Mouse (Mus musculus): Measurements from ENCODE around the gene Gramd1b. TPM values are rescaled to one million over a fixed set of nuclear protein-coding genes. Genes with fewer than 3 reads are reported as not detected.
A peak's percentile ranks its signal among the peaks of the same experiment; 100 is the strongest.

The Gramd1b gene
- total RNA-seq, 2 experiments from 2014 or later: 154 to 171 TPM

- no peak for DNase-seq (ENCODE audit: low spot score in 2 of 2)
Observed at GRCm38 (mm10) chr9:40430969-40431368, 100.2 kb downstream of the Gramd1b start.

- DNase-seq (ENCODE audit: low spot score in 2 of 2): no peak
Observed at GRCm38 (mm10) chr9:40427663-40428062, 103.5 kb downstream of the Gramd1b start.

DNA sequence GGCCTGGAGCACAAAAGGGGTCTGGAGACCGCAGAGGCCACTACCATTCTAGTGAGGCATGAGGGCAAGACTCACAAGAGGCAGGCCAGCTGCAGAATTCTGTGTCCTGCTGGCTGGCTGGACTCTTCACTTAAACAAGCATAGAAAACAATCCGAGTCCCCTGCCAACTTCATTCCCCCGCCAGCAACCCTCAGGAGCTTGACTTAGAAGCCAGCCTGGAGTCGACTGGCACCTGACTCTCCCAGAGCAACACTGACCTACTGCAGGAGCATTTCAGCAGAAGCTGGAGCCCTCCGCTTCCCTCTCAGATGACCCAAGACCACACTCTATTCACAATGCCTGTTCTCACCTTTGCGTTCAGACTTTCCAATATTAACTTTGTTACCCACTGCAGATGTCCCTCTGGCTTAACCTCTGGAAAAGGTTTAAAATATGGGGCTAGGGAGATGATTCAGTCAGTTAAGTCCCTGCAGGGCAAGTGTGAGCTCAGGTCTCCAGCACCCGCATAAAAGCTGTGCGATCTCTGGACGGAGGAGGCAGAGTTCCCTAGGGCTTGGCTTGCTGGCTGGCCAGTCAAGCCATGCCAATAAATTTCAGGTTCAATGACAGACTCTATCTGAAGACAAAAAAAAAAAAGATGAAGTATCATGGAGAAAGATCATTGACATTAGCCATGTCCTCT is 104.8 kb downstream of the Gramd1b start:
- DNase-seq (ENCODE audit: low spot score in 2 of 2): no peak

GRCm38 (mm10) chr9:40424874-40425273 is 106.3 kb downstream of the Gramd1b start:
- no peak for DNase-seq (ENCODE audit: low spot score in 2 of 2)

- DNase-seq (ENCODE audit: low spot score in 2 of 2): no peak
Observed at GRCm38 (mm10) chr9:40423427-40423867, 107.7 kb downstream of the Gramd1b start.

DNA sequence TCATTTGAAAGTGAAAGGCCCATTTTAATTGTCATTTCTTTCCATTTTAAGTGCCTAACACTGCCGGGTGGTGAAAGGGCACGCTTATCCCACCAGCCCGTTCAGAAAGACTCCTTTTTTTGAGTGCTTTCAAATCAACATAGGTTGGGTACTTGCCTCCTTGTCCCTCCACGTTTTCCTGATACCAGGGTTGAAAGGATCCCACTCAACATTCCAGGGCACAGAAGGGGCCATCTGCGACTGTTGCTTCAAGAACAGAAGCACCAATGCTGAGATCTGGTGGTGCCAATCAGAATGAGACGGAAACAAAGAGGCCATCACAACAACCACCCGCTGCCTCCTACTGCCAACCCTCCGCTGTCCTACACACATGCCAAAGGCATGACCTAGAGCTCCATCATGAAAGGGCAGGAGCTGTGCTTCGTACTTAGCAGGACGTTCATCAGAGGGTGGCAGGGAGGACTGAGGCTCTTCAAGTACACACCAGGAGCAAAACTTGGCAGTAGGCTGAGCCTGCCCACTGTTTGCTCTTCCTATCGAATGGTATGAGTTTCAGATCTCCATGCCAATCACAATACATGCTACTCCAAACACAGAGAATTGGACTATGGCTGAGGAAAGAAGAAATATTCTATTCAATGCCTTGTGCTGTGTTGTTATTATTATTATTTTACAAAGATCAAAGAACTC is 108.7 kb downstream of the Gramd1b start:
- DNase-seq (ENCODE audit: low spot score in 2 of 2): no peak

GRCm38 (mm10) chr9:40420652-40421335 is 110.4 kb downstream of the Gramd1b start:
- no peak for DNase-seq (ENCODE audit: low spot score in 2 of 2)

DNA sequence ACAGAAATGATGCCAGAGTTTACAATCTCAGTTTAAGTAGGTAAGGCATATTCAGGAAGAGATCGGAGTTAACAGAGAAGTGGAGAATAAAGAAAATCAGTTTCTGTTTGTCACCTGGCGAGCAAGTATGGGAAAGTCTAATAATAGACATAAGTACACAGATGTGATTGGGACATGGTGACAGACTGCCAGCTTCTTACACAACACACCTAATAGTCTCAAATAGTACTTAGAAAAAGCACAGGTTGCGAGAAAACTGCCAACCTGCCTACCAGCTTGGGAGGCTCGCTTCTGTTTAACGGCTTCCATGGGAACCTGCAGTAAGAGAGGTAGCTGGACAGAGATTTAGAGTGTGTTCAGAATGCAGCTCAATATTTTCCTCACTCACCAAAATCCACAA is 112.4 kb downstream of the Gramd1b start:
- DNase-seq (ENCODE audit: low spot score in 2 of 2): no peak

DNA sequence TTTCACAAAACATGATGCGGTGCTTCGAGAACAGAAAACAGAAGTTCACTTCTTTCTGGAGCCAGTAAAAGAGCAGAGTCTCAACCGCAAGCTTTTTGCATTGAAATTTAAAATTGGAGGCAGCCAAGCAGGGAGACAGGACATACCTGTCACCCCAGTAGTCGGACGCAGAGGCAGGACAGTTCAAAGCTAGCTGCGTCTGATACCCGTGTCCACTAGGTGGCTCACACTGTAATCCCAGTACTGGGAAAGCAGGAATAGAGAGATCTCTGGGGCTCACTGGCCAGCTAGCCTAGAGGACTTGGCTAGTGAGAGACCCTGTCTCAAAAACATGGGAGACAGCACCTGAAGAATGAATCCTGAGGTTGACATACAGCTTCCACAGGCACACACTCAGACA is 115.0 kb downstream of the Gramd1b start:
- DNase-seq (ENCODE audit: low spot score in 2 of 2): peak; percentile 29

- peak; percentile 56 to 62 for DNase-seq (ENCODE audit: low spot score in 2 of 2)
Observed at GRCm38 (mm10) chr9:40414904-40415766, 116.0 kb downstream of the Gramd1b start.

DNA sequence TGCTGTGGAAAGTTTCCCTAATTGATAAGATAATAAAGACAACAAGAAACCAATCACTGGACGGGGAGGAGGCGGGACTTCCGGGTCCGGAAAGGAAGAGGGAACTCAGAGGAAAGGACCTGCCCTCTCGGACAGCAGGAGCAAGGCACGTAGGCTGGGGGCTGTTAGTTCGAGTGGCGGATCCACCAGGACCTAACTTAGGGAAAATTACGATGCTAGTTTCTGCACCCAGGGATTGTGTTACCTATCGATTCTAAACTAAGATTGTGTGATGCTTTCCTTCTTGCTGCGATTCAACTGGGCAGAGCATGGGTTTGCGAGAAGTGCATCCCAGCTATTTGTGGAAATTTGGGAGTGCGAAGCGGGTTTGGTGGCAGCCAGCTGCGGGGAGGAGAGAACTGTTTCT is 116.7 kb downstream of the Gramd1b start:
- peak; percentile 71 to 77 for DNase-seq (ENCODE audit: low spot score in 2 of 2)

DNA sequence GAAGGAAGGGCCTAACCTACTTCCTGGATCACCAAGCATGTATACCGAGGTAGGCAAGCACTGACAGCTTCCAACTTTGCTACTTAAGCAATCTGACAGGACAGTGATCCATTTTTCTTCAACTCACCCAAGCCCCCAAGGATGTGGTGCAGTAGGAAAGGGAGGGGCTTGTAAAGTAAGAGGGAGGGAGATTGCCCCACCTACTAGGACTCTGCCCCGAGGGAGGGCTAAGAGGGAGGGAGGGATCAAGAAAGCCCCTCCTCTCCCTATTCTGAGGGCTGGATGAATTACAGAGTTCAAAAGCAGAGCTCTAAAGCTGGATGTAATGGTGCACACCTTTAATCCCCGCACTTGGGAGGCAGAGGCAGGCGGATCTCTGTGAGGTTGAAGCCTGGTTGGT is 117.6 kb downstream of the Gramd1b start:
- no peak for DNase-seq (ENCODE audit: low spot score in 2 of 2)

DNA sequence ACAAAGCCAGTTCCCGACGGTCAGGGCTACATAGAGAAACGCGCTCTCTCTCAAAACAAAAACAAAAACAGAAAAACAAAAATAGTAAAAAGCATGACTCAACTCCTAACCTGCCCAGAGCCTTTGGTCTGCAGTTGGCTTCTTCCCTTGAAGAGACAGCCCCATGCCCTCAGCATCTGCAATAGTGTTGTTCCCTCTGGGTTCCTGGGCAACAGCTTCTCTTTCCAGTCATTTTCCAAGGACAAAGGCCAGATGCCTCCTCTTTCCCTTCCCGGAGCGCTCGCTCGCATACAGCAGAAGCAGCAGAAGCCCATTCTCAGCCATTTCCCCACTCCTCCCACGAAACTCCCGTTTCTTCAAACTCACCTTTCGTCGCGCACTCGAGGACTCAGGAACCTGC is 118.3 kb downstream of the Gramd1b start:
- DNase-seq (ENCODE audit: low spot score in 2 of 2): no peak

- DNase-seq (ENCODE audit: low spot score in 2 of 2): no peak
Observed at GRCm38 (mm10) chr9:40412246-40412645, 118.9 kb downstream of the Gramd1b start.

DNA sequence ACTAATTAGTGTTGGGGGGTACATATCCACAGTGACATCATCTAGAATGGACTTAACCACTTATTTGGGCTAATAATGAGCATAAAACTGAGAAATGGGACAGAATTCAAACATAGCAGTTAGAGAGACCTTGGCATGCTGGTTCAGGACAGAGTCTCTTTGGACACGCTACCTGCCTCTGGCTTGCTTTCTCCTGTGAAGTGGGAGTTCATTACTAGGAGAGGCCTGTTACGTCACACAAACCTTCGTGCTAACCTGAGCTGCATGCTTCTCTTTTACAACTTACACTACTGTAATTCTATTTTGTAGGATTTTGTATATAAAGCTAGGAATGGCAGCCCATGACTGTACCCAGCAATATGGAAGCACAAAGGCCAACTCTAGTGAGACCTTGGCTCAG is 120.3 kb downstream of the Gramd1b start:
- no peak for DNase-seq (ENCODE audit: low spot score in 2 of 2)

DNA sequence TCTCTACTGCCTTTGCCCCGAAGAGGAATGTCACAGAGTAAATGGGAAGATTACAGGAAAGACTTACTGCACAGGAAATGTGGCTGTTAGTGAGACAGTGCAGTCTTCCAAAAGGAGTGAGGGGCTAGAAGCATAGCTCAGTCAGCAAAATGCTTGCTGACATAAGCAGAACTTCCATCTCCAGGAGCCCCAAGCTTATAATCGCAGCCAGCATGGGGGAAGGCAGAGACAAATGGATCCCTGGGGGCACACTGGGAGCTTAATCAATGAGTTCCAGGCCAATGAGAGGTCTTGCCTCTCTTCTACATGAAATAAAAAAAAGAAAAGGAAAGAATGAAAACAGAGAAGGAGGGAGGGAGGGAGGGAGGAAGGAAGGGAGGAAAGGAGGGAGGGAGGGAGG is 122.1 kb downstream of the Gramd1b start:
- DNase-seq (ENCODE audit: low spot score in 2 of 2): no peak

DNA sequence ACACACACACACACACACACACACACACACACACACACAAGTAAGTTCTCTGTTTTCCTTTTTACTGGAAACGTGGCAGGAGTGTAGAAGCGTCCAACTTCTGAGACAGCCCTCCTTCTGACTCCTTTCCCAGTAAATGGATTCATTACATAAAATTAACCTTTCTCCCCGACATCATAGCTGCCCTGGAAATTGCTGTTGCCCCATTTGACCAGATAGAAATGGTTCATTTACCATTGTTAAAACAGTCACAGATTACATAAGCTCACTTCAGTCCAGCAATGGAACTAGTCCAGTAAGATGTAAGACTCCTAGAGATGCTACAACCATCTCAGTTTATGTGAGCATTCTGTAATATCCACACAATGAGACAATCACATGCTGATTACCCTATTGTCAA is 122.8 kb downstream of the Gramd1b start:
- DNase-seq (ENCODE audit: low spot score in 2 of 2): no peak

DNA sequence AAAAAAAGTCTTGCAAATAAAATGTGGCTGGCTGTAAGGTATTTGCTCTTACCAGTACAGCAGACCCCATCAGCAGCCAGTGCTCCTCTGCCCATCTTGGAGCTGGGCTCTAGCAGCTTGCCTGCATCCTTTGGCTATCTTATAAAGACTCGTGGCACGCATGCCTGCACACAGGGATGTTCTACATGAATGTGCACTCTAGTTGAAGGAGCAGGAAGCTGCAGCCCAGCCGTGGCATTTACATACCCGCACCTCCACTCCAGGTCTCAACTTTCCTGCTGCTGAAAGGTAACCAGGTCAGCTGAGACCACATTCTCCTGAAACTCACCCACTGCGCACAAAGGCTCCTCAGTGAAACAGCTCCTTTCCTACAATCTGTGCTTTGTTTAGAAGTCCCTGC is 123.3 kb downstream of the Gramd1b start:
- no peak for DNase-seq (ENCODE audit: low spot score in 2 of 2)

DNA sequence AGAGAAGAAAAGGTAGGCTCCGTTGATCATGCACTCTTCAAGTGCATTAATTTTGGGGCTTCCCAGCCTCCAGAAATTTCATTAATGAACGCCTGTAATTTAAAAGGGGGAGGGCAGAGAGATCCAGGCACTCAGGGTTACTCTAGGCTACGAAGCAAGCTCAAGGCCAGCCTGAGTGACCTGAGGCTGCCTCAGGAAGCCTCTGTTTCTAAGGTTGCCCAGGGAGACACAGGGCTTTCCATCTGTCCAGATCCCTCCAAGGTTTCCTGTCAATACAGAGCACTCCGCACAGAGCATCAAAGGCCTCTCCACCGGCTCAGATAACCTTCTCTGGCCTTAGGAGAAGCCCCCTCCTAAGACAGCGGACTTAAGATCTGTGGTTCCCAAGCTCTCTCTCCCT is 125.4 kb downstream of the Gramd1b start:
- DNase-seq (ENCODE audit: low spot score in 2 of 2): no peak

- DNase-seq (ENCODE audit: low spot score in 2 of 2): peak in 1 of 2 experiments; percentile 30
Observed at GRCm38 (mm10) chr9:40405263-40405662, 125.9 kb downstream of the Gramd1b start.

GRCm38 (mm10) chr9:40404637-40405036 is 126.5 kb downstream of the Gramd1b start:
- peak; percentile 33 to 71 for DNase-seq (ENCODE audit: low spot score in 2 of 2)
